Mouse (Mus musculus) bone marrow, adult 2 months (tissue): ENCODE results near the gene Scn1b.

Source experiments
- CTCF ChIP-seq: fragments of 200-500 bp; IDR thresholded peaks from 2 replicates; pipeline ENCODE4 v1.5.1; 2011; ENCODE audit warnings: low read length, control low read depth; ENCODE audit not compliant: control insufficient read depth, insufficient read depth
- POLR2A ChIP-seq: fragments of 200-500 bp; IDR thresholded peaks from 2 replicates; pipeline ENCODE4 v1.6.1; 2011; ENCODE audit warnings: low read depth, mild to moderate bottlenecking, control low read depth, low read length, borderline replicate concordance; ENCODE audit not compliant: control insufficient read depth

DNA sequence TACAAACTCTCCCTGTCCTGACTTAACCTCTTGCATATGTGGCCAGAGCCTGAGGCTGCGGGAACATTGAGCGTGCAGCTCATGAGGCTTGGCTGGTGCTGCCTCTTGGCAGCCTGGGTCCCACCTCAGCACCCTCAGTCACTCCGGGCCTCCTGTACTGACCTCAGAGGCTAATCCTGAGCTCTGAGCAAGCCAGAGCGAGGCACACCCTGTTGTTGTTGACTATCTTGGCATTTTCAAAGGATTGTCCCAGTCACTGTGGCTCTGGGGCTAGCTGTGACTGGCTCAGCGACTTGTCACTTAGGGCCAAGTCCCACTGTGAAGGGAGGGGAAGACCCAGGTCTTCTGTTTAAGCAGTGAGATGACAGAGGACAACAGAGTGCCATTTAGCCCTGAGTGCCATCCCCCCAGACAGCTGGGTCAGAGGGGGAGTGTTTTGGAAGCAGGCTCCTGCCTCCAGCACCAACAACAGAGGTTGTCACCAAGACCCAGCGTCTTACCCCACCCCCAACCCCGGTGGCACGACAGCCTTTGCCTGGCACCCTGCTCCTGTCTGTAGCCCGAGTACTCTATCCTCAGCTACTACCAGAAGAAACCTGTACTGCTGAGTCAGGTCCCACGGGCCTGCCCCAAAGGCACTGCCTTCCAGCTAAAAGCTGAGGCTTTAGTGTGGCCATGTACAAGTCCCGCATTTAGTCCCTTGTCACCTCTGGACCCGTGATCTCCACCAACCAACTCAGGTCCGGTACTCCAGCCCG is 43.8 kb downstream of the Scn1b start:
- no peak for TF ChIP-seq POLR2A
- no peak for TF ChIP-seq CTCF
